Mouse (Mus musculus): ENCODE results near the gene Gemin7.

Gene Gemin7

DNA sequence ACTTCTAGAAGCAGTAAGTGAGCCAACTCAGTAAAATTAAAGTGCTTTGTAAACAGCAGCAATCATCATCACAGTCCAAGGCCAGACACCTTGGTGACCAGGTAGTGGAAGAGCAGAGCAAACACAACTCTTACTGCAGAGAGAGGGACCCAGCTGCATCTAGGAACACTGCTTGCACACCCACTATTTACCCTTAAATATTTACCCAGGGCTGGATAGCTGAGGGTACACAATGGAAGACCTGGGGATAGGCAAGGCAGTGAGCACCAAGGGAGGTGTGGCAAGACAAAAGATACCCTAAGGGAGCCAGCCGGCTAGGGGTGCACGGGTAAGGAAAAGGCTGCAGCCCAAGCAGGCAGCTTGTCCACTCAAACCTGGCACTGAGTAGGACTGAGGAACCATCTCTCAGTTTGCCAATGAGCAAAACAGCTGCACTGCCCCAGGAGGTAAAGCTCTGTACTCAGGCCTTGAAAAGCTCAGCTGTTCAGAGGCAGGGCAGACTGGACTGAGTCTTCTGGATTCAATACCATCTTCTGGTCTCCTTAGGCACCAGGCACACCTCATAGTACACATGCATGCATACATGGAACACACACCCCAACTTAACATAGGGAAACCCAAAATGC lies 29.9 kb downstream of the Gemin7 start:
- DNase-seq (ENCODE audit: low read depth, low spot score), result no peak

DNA sequence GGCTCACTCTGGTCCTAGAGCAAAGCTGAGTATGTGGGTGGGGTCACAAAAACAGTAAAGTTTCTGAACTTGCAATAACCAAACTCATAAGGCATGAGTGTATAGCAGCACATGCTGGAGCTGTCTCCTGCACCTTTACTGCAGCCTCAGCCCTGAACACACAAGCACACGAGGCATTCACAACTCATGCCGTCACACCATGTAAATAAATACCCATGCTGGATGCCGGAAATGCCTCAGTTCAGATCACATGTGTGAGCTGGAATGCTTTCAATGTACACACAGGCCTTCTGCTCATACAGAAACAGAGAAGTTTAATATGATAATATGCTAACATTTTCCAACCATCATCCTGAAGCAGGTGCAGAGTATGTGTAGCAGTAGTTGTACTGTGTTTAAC lies 31.4 kb downstream of the Gemin7 start:
- DNase-seq (ENCODE audit: low read depth, low spot score), result no peak

DNA sequence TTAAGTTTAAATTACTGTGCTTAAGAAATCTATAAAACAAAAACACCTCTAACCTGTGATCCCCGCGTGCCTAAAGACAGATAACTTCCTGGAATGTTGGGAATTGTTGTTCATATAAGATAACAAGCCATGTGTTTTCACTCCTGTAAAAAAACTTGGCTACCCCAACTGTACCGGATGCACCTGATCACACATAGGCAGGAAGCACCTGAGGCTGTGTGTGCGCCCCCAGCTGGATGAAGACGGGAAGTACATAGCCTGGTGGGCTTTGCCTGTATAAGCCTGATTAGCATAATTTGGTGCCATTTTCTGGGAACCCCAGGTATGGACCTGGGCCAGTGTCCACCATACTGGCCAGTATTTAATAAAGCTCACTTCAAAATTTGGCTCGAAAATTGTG lies 33.8 kb downstream of the Gemin7 start:
- peak; percentile 68 for DNase-seq (ENCODE audit: low read depth, low spot score)

DNA sequence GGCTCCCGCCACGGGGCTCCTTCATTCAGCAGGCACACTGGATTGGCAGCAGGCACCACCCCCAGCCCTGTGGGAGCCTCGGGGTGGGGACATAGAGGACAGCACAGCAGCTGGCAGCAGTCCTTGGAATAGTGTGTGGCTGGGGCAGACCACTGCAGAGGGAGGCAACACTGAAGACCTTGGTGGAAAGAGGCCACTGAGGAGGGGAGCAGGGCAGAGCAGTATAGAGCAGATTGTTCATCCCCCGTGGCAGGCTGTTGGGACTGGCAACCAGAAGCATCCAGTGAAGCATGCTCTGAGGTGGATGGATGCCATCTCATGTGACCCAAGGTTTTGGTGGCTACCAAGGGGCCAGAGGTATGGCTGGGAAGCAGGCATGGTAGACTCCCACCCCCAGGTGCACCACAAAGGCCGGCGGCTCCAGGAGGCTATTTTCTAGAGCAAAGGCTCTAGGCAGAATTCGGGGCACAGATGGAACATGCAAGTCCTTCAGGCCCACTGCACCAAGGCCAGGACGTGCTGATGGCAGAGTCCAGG lies 35.2 kb downstream of the Gemin7 start:
- no peak for DNase-seq (ENCODE audit: low read depth, low spot score)

DNA sequence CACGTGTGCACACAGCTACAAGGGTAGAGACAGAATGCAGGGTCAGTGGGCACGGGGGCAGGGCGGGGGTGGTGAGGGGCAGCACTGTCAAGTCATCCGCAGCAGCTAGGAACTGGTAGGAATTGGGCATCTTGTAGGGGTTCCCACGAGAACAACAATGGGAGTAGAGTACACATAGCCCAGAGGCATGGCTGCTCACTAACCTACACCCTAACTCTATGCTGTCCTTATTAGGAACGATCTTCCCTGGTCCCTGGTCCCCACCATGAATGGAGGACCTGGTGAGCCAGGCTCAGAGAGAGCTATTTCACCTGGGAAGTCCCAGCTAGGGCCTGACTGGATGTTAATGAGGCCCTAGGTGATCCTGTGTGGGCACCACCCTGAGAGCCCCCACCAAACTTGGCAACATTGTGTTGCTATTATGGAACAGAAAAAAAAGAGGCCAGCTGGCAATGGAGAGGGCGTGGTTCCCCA lies 35.7 kb downstream of the Gemin7 start:
- no peak for DNase-seq (ENCODE audit: low read depth, low spot score)

DNA sequence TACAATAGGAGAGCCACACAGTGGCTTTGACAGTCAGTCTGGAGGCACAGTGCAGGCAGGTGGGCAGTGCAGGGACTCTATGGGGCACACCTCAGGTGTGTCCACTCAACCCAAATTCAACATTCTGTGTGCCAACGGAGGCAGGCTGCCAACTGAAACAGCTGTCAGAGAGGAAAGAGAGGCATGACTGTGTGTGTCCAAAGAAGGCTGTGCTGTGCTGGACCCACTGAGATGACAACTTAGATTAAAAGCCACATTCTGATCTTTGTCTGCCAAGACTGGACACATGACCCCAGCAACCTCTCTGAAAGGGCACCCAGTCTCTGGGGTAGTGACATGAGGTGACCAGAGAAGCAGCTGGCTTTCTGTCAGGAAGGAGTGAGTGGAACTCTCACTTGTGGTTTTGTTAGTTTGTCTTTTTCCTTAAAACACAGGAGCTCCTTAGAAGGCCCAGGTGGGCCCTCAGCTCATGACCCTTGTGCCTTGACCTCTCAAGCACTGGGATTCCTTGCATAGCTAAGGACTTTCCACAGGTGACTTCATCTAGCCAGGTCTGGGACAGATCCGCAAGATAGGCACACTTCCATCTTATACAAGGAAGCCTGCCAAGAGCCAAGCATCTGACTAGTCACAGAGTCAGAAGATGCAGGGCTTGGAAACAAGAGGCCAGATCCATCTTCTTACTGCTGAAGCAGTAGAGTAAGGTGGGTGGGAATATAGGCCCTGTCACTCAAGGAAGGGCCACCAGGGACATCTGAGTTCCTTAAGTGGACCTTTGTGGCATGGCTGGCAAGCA lies 36.4 kb downstream of the Gemin7 start:
- no peak for DNase-seq (ENCODE audit: low read depth, low spot score)

DNA sequence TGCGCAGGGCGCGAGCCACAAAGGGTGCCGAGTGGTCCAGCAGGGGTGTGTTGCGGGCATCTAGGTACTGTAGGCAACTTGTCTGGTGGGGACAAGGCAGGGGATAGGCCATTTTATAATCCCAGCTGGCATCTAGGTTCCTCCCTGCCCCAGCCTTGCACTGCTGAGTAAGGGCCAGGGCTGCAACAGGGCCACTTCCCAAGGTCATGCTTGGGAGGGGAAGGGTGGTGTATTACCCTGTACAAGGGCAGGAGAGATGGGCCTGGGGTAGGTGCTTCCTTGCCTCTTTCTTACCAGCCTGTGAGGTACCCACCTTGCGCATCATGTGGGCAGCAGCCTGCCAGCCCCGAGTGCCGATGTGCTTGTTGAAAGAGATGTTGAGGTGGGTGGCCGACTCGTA lies 42.7 kb downstream of the Gemin7 start:
- DNase-seq (ENCODE audit: low read depth, low spot score), result no peak

DNA sequence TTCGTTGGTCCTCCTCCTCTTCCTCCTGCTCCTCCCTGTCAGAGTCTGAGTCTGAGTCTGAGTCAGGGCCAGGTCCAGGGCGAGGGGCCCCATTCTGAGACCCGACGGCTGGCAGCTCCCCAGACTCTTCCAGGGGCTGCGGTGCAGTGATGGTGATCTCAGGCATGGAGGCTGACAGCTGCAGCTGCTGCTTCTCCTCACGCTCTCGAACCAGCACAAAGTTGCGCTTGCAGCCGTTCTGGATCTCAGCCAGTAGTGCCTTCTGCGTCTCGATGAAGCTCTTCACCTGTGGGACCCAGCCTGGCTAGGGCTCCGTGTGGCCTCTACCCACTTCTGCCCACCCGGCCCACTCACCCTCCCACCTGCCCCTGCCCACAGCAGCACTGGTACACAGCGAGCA lies 45.2 kb downstream of the Gemin7 start:
- no peak for DNase-seq (ENCODE audit: low read depth, low spot score)

DNA sequence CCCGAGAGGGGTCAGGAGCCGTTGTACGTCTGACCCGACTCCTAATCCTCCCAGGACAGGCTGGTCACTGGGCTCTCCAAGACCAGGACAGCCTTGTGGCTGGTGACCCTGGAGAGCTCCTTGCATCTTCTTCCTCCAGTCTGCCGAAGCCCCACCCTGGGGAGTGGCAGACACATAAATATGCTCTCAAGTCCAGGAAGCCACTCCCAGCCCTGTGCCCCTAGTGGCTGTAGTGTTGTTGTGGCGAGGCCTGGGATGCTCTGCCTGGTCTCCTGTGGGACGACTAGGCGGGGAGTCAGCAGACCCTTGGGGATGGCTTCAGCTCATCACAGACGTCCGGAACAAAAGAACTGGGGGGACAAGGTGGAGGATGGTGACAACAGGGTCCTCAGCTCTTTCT lies 46.3 kb downstream of the Gemin7 start:
- DNase-seq (ENCODE audit: low read depth, low spot score), result no peak

DNA sequence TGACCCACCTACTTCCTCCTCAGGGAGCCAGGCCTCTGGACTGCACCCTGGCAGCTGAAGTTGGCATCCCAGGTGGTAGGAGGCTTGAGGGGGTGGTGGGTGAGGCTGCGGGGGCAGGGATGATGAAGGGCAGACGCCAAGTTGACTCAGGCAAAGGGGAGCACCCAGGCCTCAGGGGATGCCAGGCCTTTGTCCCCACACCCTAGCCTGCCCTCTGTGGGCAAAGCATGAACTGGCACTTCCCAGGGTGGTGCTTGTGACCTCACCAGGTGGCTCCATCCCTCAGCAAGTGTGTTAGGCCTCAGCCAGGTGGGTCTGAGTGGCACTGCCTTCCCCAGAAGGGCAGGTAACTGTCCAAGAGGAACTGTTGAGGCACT lies 52.3 kb downstream of the Gemin7 start:
- DNase-seq (ENCODE audit: low read depth, low spot score), result no peak

DNA sequence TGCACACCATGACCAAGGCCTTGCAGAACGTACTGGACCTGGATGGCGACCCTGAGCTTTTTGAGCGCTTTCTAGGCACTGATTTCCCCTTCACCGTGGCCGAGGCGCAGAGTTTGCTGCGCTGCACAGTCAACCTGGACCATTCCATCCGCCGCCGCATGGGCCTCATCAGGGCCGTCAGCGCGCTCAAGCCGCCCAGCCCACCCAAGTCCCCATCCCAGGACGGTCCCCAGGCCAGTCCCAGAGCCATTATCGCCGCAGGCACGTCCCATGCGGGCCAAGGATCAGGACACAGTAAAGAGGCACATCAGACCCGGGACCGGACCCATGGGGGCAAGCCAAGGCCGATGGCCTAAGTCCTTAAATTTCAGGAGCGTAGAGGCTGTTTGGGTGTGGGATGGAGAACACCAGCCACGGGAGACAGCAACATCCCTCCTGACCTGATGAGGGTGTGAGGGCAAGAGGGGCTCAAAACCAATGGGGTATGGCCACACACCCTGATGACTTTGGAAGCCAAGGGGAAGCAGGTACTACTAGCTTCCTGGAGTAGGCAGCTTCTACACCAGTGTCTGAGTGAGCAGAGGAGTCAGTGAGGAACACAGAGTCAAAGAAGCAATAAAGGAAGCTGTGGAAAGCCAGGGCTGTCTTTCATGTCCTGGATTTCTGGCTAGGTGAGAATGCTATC lies 52.8 kb downstream of the Gemin7 start:
- no peak for DNase-seq (ENCODE audit: low read depth, low spot score)

DNA sequence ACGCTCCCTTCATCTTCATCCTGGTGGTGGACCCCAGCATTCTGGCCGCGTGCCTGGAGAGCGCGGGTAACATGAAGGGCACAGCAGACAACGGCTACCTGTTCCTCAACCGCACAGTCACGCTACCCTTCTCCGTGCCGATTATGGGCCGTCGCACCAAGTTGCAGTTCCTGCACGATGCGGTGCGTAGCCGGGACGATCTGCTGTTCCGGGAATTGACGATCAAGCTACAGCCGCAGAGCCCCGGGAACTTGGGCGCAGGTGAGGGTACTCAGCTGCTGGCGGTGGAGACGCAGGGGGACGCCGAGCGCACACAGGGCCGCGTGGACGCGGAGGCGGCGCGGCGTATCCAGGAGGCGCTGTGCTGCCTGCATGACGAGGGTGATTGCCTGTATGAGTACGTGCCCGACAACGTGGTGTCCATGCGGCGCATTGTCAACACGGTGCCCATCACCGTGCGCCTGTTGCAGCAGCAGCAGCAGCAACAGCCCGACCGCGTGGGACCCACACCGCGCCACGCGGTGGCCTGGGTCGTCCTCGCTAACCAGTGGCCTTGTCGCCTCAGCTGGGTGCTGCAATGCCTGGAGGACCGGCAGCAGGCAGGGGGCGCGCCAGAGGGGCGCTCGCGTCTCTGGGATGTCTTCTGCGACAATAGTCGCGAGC lies 53.5 kb downstream of the Gemin7 start:
- DNase-seq (ENCODE audit: low read depth, low spot score), result peak; percentile 47

DNA sequence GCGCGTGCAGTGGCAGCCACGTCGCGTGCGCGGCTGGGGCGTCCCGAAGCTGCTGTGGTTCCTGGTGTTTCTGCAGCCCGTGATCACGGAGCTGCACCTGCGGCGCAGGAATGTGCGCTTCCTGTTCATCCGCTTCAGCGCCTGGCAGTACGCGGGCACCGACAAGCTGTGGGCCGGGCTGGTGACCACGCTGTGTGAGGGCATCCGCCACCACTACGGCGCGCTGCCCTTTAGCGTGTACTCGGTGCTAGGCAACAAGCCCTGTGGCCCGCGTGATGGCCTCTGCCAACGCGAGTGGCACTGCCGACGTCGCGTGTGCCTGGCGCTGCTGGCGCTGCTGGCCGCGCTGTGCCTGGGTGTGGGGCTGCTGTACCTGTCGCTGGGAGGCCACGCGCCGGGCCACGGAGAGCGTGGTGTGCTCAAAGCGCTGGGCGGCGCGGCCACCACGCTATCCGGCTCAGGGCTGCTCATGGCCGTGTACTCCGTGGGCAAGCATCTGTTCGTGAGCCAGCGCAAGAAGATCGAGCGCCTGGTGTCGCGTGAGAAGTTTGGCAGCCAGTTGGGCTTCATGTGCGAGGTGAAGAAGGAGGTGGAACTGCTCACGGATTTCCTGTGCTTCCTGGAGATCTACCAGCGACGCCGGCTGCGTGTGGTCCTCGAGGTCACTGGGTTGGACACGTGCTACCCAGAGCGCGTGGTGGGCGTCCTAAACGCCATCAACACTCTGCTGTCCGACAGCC lies 54.2 kb downstream of the Gemin7 start:
- DNase-seq (ENCODE audit: low read depth, low spot score), result peak; percentile 12

DNA sequence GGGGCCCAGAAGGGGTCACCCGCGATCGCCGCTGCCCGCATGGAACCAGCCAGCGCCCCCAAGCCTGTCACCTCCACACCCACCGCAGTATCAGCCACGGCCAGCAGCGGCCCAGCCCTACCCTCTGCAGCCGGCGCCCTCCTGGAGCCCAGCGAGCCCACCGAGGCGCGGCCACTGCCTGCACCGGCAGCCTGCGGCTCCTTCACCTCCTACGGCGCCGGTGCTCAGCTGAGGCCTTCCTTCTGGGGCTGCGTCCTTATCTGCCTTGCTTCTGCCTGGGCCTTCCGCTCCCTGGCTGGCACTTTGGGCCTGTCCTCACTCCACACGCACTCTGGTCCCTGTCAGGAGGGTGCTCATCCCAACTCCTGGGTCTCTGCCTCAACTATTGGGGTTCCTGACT lies 57.4 kb downstream of the Gemin7 start:
- DNase-seq (ENCODE audit: low read depth, low spot score), result no peak

DNA sequence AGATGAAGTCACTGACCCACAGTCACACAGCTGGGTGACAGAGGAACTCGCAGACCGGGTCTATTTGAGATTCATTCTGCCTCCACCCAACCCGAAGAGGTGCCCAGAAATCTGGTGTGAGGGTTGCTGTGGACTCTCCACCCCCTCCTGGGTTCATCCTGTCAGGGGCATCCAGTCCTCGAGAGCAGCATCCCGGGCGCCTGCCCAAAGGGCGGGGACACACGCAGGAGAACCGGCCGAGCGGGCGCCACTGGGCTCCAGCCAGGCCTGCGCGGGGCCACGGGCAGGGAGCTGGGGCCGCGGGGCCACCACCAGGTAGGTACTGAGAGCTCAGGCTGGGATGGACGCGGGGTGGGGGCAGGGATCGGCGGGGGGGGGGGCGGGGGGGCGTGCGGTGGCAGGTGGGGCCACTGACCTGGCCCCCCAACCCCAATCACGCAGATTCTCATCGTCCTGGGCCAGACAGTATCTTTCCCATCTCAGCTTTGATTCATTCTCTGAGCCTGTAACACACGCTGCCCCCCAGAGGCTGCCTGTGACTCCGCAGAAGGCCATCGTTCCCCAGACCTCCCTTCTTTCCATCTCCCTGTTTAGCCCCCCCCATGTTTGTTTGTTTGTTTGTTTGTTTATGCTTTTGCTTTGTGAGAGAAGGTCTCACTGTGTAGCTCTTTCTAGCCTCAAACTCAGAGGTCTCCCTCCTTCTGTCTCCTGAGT lies 59.6 kb downstream of the Gemin7 start, which contains the start of gene Nkpd1:
Nkpd1 (plus strand) TSS at position 187 of the 714 bp plus-strand sequence.
- peak; percentile 16 for DNase-seq (ENCODE audit: low read depth, low spot score)
